Mouse (Mus musculus) granulocyte monocyte progenitor cell, adult 5-6 weeks (primary cell): Measurements from ENCODE around the gene Dhrs13. TPM values are rescaled to one million over a fixed set of nuclear protein-coding genes. Genes with fewer than 3 reads are reported as not detected.

Experiments used
- ATAC-seq: replicated peaks from 2 replicates; pipeline ENCODE4 v1.8.0; 2016; ENCODE audit warnings: mild to moderate bottlenecking, moderate TSS enrichment, inconsistent platforms; ENCODE audit not compliant: poor library complexity, severe bottlenecking
- total RNA-seq, 2 experiments: library from RNA; stranded (forward) in 1 of 2; stranded (reverse) in 1 of 2; fragments of 200-712, 200-1000 nt in 1 of 2; fragments of >200 nt in 1 of 2; fragmentation: Nextera tagmentation in 1 of 2; gene quantifications; 2 replicates each; pipeline ENCODE4 v1.2.3; 2014 to 2017

Dhrs13 gene
- total RNA-seq, 2 experiments from 2014 or later: 9.7 to 14.0 TPM

DNA sequence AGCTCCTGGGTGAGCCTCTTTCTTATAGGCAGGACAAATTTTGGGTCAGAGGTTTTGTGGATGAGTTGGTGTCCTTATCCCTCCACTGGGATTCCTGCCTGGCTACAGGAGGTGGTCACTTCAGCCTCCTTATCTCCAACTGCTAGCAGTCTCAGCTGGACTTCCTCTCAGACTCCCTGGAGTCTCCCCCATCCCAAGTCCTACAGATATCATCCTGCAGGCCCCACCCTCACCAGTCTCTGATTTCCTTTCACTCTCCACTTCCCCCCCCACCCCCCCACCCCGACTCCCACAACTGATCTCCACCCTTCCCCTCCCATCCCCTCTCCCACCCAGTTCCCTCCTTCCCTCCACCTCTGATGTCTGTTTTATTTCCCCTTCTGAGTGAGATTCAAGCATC lies 51.5 kb downstream of the Dhrs13 start:
- no peak for ATAC-seq

DNA sequence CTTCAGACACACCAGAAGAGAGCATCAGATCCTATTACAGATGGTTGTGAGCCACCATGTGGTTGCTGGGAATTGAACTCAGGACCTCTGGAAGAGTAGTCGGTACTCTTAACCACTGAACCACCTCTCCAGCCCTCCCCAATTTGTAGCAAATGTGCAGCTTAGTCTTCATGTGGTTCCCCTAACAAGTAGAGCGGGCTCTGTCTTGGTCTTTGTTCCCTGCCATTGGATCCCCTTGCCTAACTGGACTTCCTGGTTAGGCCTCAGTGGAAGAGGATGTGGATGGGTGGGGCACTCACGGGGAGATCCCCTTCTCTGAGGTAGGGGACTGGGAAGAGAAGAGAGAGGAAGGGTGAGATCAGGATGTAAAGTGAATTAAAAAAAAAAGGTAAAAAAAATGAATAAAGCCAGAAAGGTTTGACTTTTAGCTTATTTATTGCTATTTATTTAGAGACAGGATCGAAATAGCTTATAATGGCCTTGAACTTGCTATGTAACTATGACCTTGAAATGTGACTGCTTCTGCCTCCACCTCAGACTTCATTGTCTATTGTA lies 54.9 kb downstream of the Dhrs13 start:
- 0 out of 2 replicates have a peak, but pooled peaks have one; percentile 27 for ATAC-seq

Other genes starting within 250 kb of the Dhrs13 start
- not detected in 2 replicates for gene Gm10277, start 244.5 kb upstream of the Dhrs13 start, total RNA-seq (2014; fragmentation: Nextera tagmentation)
- 1.0 TPM in 1 of 2 replicates, not detected in the other for gene Gm10277, start 244.5 kb upstream of the Dhrs13 start, total RNA-seq (2017)
- not detected in 2 replicates for gene Pipox, start 138.2 kb upstream of the Dhrs13 start, total RNA-seq (2014; fragmentation: Nextera tagmentation)
- 0.39 and 0.77 TPM in 2 replicates for gene Pipox, start 138.2 kb upstream of the Dhrs13 start, total RNA-seq (2017)
- gene Sez6, start 101.5 kb upstream of the Dhrs13 start, total RNA-seq (2014; fragmentation: Nextera tagmentation): not detected in 2 replicates
- not detected in 2 replicates for gene Sez6, start 101.5 kb upstream of the Dhrs13 start, total RNA-seq (2017)
- gene Phf12, start 49.5 kb upstream of the Dhrs13 start, total RNA-seq (2014; fragmentation: Nextera tagmentation): 55.7 and 57.7 TPM in 2 replicates
- gene Phf12, start 49.5 kb upstream of the Dhrs13 start, total RNA-seq (2017): 16.2 and 28.2 TPM in 2 replicates
- gene Flot2, start 5.7 kb downstream of the Dhrs13 start, total RNA-seq (2014; fragmentation: Nextera tagmentation): 52.3 and 54.2 TPM in 2 replicates
- 57.7 and 73.4 TPM in 2 replicates for gene Flot2, start 5.7 kb downstream of the Dhrs13 start, total RNA-seq (2017)
- gene Eral1, start 48.1 kb downstream of the Dhrs13 start, total RNA-seq (2014; fragmentation: Nextera tagmentation): 17.8 and 18.7 TPM in 2 replicates
- 27.4 and 32.0 TPM in 2 replicates for gene Eral1, start 48.1 kb downstream of the Dhrs13 start, total RNA-seq (2017)
- gene Fam222b, start 62.4 kb downstream of the Dhrs13 start, total RNA-seq (2014; fragmentation: Nextera tagmentation): 13.5 and 16.8 TPM in 2 replicates
- gene Fam222b, start 62.4 kb downstream of the Dhrs13 start, total RNA-seq (2017): 3.7 and 6.5 TPM in 2 replicates
- 4.9 and 7.3 TPM in 2 replicates for gene Traf4, start 133.3 kb downstream of the Dhrs13 start, total RNA-seq (2014; fragmentation: Nextera tagmentation)
- 2.8 and 3.6 TPM in 2 replicates for gene Traf4, start 133.3 kb downstream of the Dhrs13 start, total RNA-seq (2017)
- gene Nek8, start 144.4 kb downstream of the Dhrs13 start, total RNA-seq (2014; fragmentation: Nextera tagmentation): 3.5 and 14.4 TPM in 2 replicates
- gene Nek8, start 144.4 kb downstream of the Dhrs13 start, total RNA-seq (2017): 5.8 and 6.1 TPM in 2 replicates
- 1.1 and 3.5 TPM in 2 replicates for gene Tlcd1, start 144.4 kb downstream of the Dhrs13 start, total RNA-seq (2014; fragmentation: Nextera tagmentation)
- 2.9 and 4.1 TPM in 2 replicates for gene Tlcd1, start 144.4 kb downstream of the Dhrs13 start, total RNA-seq (2017)
- 5,451 and 5,560 TPM in 2 replicates for gene Rpl23a, start 151.3 kb downstream of the Dhrs13 start, total RNA-seq (2014; fragmentation: Nextera tagmentation)
- gene Rpl23a, start 151.3 kb downstream of the Dhrs13 start, total RNA-seq (2017): 3,079 and 3,080 TPM in 2 replicates
- gene Rab34, start 156.2 kb downstream of the Dhrs13 start, total RNA-seq (2014; fragmentation: Nextera tagmentation): 6.1 and 7.2 TPM in 2 replicates
- gene Rab34, start 156.2 kb downstream of the Dhrs13 start, total RNA-seq (2017): 1.5 and 3.6 TPM in 2 replicates
- not detected in 2 replicates for gene Proca1, start 161.1 kb downstream of the Dhrs13 start, total RNA-seq (2014; fragmentation: Nextera tagmentation)
- gene Proca1, start 161.1 kb downstream of the Dhrs13 start, total RNA-seq (2017): not detected in 2 replicates
- gene Sdf2, start 213.5 kb downstream of the Dhrs13 start, total RNA-seq (2014; fragmentation: Nextera tagmentation): 76.9 and 79.6 TPM in 2 replicates
- gene Sdf2, start 213.5 kb downstream of the Dhrs13 start, total RNA-seq (2017): 41.4 and 48.8 TPM in 2 replicates
- 39.3 and 42.7 TPM in 2 replicates for gene Supt6, start 213.7 kb downstream of the Dhrs13 start, total RNA-seq (2014; fragmentation: Nextera tagmentation)
- 35.2 and 41.1 TPM in 2 replicates for gene Supt6, start 213.7 kb downstream of the Dhrs13 start, total RNA-seq (2017)
- gene 2610507B11Rik, start 229.5 kb downstream of the Dhrs13 start, total RNA-seq (2014; fragmentation: Nextera tagmentation): 67.9 and 73.6 TPM in 2 replicates
- gene 2610507B11Rik, start 229.5 kb downstream of the Dhrs13 start, total RNA-seq (2017): 70.6 and 76.0 TPM in 2 replicates